Mouse (Mus musculus) common myeloid progenitor, adult 5-6 weeks (primary cell): Measurements from ENCODE around the gene Ctdspl. TPM values are rescaled to one million over a fixed set of nuclear protein-coding genes. Genes with fewer than 3 reads are reported as not detected.

ENCODE experiments used
- ATAC-seq: replicated peaks from 2 replicates; pipeline ENCODE4 v1.8.0; 2016; ENCODE audit warnings: low read depth, mild to moderate bottlenecking, moderate TSS enrichment, inconsistent platforms; ENCODE audit not compliant: poor library complexity, severe bottlenecking
- total RNA-seq: library from RNA; stranded (forward); fragments of 200-1000, 187-1606 nt; gene quantifications from 2 replicates; pipeline ENCODE4 v1.2.3, GENCODE M21; 2017

Ctdspl gene
- total RNA-seq, 1 experiment from 2014 or later, result 7.8 TPM

GRCm38 (mm10) chr9:118943941-118944340 lies 17.7 kb downstream of the Ctdspl start:
- peak; percentile 30 for ATAC-seq

- ATAC-seq, result peak; percentile 84
Observed at GRCm38 (mm10) chr9:118944388-118944787, 18.1 kb downstream of the Ctdspl start.

- ATAC-seq, result no peak
Observed at GRCm38 (mm10) chr9:118948486-118948885, 22.2 kb downstream of the Ctdspl start.

GRCm38 (mm10) chr9:118949124-118949523 lies 22.9 kb downstream of the Ctdspl start:
- ATAC-seq, result no peak

- ATAC-seq, result no peak
Observed at GRCm38 (mm10) chr9:118949654-118950053, 23.4 kb downstream of the Ctdspl start.

GRCm38 (mm10) chr9:118950061-118950460 lies 23.8 kb downstream of the Ctdspl start:
- ATAC-seq, result peak; percentile 65; the same call in 1 of the 2 replicates

- no peak for ATAC-seq
Observed at GRCm38 (mm10) chr9:118950751-118951150, 24.5 kb downstream of the Ctdspl start.

- no peak for ATAC-seq
Observed at GRCm38 (mm10) chr9:118951381-118951780, 25.1 kb downstream of the Ctdspl start.

- ATAC-seq, result no peak
Observed at GRCm38 (mm10) chr9:118952180-118952579, 25.9 kb downstream of the Ctdspl start.

- ATAC-seq, result no peak
Observed at GRCm38 (mm10) chr9:118953465-118954194, 27.4 kb downstream of the Ctdspl start.

- ATAC-seq, result no peak
Observed at GRCm38 (mm10) chr9:118958802-118959201, 32.5 kb downstream of the Ctdspl start.

GRCm38 (mm10) chr9:118960415-118961091 lies 34.3 kb downstream of the Ctdspl start:
- no peak for ATAC-seq

- ATAC-seq, result no peak
Observed at GRCm38 (mm10) chr9:118963149-118963548, 36.9 kb downstream of the Ctdspl start.

- ATAC-seq, result no peak
Observed at GRCm38 (mm10) chr9:118964263-118965034, 38.2 kb downstream of the Ctdspl start.

- ATAC-seq, result no peak
Observed at GRCm38 (mm10) chr9:118969810-118970209, 43.6 kb downstream of the Ctdspl start.

GRCm38 (mm10) chr9:118973028-118973427 lies 46.8 kb downstream of the Ctdspl start:
- ATAC-seq, result no peak

GRCm38 (mm10) chr9:118973566-118973965 lies 47.3 kb downstream of the Ctdspl start:
- no peak for ATAC-seq

- ATAC-seq, result 0 out of 2 replicates have a peak, but pooled peaks have one; percentile 24
Observed at GRCm38 (mm10) chr9:118974148-118974547, 47.9 kb downstream of the Ctdspl start.

GRCm38 (mm10) chr9:118975211-118975671 lies 49.0 kb downstream of the Ctdspl start:
- ATAC-seq, result no peak

- no peak for ATAC-seq
Observed at GRCm38 (mm10) chr9:118975758-118976157, 49.5 kb downstream of the Ctdspl start.

GRCm38 (mm10) chr9:118976561-118976960 lies 50.3 kb downstream of the Ctdspl start:
- no peak for ATAC-seq
